Mouse (Mus musculus) embryonic fibroblast, embryonic 13.5 days (primary cell): ENCODE measurements around the gene Vipr2.

ENCODE experiments used
- CTCF ChIP-seq: IDR thresholded peaks from 2 replicates; pipeline ENCODE4 v1.5.1; 2011; ENCODE audit warnings: mild to moderate bottlenecking, control low read depth, low read length, moderate library complexity, borderline replicate concordance; ENCODE audit not compliant: insufficient read depth
- POLR2A ChIP-seq: IDR thresholded peaks from 2 replicates; pipeline ENCODE4 v1.6.1; 2011; ENCODE audit warnings: low read depth, mild to moderate bottlenecking, control low read depth, low read length, moderate library complexity

DNA sequence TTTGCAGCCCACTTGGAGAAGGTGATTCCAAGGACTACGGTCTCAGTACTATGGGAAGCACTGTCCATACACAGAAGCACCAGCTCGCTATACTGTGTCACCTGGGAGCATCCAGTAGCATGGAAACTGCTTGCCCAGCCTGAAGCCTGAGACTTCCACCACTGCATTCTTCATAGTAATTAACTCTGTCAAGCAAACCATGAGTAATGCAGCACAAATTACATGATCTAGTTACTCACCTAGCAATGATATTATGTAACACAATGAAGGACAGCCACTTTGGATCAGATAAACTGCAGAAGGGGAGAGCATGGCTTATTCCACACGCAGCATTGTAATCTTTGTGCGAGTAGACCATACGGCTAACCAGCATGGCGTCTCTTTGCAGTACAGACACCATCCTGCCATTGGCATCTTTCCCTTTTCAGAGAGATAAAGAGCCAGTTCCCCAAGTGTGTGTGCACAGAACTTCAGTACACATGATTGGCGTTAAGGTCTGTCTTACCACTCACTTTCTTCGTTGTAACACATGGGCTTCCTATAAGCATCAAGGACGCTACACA is 75.4 kb downstream of the Vipr2 start:
- TF ChIP-seq POLR2A (no peak), CTCF (no peak)
